Mouse (Mus musculus) hindbrain, embryonic 16.5 days (tissue): ENCODE results near the gene Neurl1b. TPM values are rescaled to one million over a fixed set of nuclear protein-coding genes. Genes with fewer than 3 reads are reported as not detected.

Source experiments
- ATAC-seq: fragments of 200-750 bp; cut with Nextera tagmentation; 2 replicates; pipeline ENCODE4 v1.8.0; 2017; ENCODE audit warnings: moderate TSS enrichment, moderate library complexity
- H3K27ac ChIP-seq: fragments of 300-500 bp; sonication (generic); 2 replicates; pipeline ENCODE4 v1.5.1; 2014; ENCODE audit warnings: low read depth, mild to moderate bottlenecking, control low read depth, low read length, moderate library complexity
- H3K27me3 ChIP-seq: fragments of 300-500 bp; sonication (generic); replicated peaks from 2 replicates; pipeline ENCODE4 v1.6.1; 2014; ENCODE audit warnings: low read length; ENCODE audit not compliant: control insufficient read depth, insufficient read depth
- H3K36me3 ChIP-seq: fragments of 300-500 bp; sonication (generic); 2 replicates; pipeline ENCODE4 v1.6.1; 2014; ENCODE audit warnings: mild to moderate bottlenecking, low read length, moderate library complexity, mixed read lengths; ENCODE audit not compliant: control insufficient read depth, insufficient read depth
- H3K4me1 ChIP-seq: fragments of 300-500 bp; sonication (generic); 2 replicates; pipeline ENCODE4 v1.6.1; 2014; ENCODE audit warnings: low read depth, low read length; ENCODE audit not compliant: control insufficient read depth, insufficient read depth
- H3K4me2 ChIP-seq: fragments of 300-500 bp; sonication (generic); 2 replicates; pipeline ENCODE4 v1.6.1; 2014; ENCODE audit warnings: mild to moderate bottlenecking, low read length, control low read depth, moderate library complexity
- H3K4me3 ChIP-seq: fragments of 300-500 bp; sonication (generic); 2 replicates; pipeline ENCODE4 v1.5.1; 2014; ENCODE audit warnings: mild to moderate bottlenecking, low read length, control low read depth, moderate library complexity
- H3K9ac ChIP-seq: fragments of 300-500 bp; sonication (generic); 2 replicates; pipeline ENCODE4 v1.6.1; 2014; ENCODE audit warnings: low read depth, mild to moderate bottlenecking, control low read depth, low read length, moderate library complexity
- H3K9me3 ChIP-seq: fragments of 300-500 bp; sonication (generic); 2 replicates; pipeline ENCODE4 v1.6.1; 2014; ENCODE audit warnings: mild to moderate bottlenecking, low read length, moderate library complexity; ENCODE audit not compliant: control insufficient read depth
- WGBS: fragments of 180-500 bp; shearing (Covaris S2); extraction: QIAGEN DNeasy Blood & Tissue Kit; methylation state at CpG from one replicate; pipeline ENCODE4 v1.1.7; 2014; 5-methylcytosine and 5-hydroxymethylcytosine counted together
- polyA plus RNA-seq: library from polyadenylated mRNA; unstranded; fragments of >200 nt; fragmentation: Nextera tagmentation; extraction: Ambion mirVana; gene quantifications from 2 replicates; pipeline ENCODE4 v1.2.1, GENCODE M21; 2015

Neurl1b gene
- polyA plus RNA-seq, 1 experiment from 2014 or later = 2.2 TPM

GRCm38 (mm10) chr17:26490910-26491309, 76.3 kb downstream of the Neurl1b start:
- no peak for ATAC-seq

GRCm38 (mm10) chr17:26492246-26492645, 77.6 kb downstream of the Neurl1b start:
- ATAC-seq = no peak
- no peaks in the 10 kb centered on the region for H3K27me3 ChIP-seq
- H3K4me3 ChIP-seq = no peak overlapping the region
- 84% methylated on average over 3 of the region's 3 CpGs for WGBS
- peaks cover 3% of the 10 kb centered on the region; the same call in 1 of the 2 replicates for H3K9me3 ChIP-seq
- no peak overlapping the region for H3K9ac ChIP-seq
- no peaks in the 10 kb centered on the region for H3K36me3 ChIP-seq
- no peak overlapping the region for H3K27ac ChIP-seq
- H3K4me2 ChIP-seq = no peak overlapping the region
- no peaks in the 10 kb centered on the region for H3K4me1 ChIP-seq

More at GRCm38 (mm10) chr17:26490910-26491309, 76.3 kb downstream of the Neurl1b start:
- H3K4me2 ChIP-seq = no peak overlapping the region
- no peaks in the 10 kb centered on the region for H3K27me3 ChIP-seq
- 70% methylated on average over 2 of the region's 2 CpGs for WGBS
- no peak overlapping the region for H3K27ac ChIP-seq
- no peaks in the 10 kb centered on the region for H3K36me3 ChIP-seq
- no peaks in the 10 kb centered on the region for H3K4me1 ChIP-seq
- no peak overlapping the region for H3K9ac ChIP-seq
- no peak overlapping the region for H3K4me3 ChIP-seq
- peaks cover 3% of the 10 kb centered on the region; the same call in 1 of the 2 replicates for H3K9me3 ChIP-seq

GRCm38 (mm10) chr17:26494642-26495468, 80.2 kb downstream of the Neurl1b start:
- 82% methylated on average over 4 of the region's 4 CpGs for WGBS
- Histone ChIP-seq H3K27ac (no peak overlapping the region), H3K4me3 (no peak overlapping the region), H3K9me3 (peaks cover 3% of the 10 kb centered on the region; the same call in 1 of the 2 replicates), H3K36me3 (no peaks in the 10 kb centered on the region), H3K4me2 (no peak overlapping the region), H3K9ac (no peak overlapping the region), H3K27me3 (no peaks in the 10 kb centered on the region), H3K4me1 (no peaks in the 10 kb centered on the region)
- ATAC-seq = no peak

Other genes with a start within 250 kb of the Neurl1b start
- 0.14 TPM in 1 of 2 replicates, not detected in the other for gene Pdia2, start 215.7 kb upstream of the Neurl1b start, polyA plus RNA-seq
- gene Rgs11, start 211.9 kb upstream of the Neurl1b start, polyA plus RNA-seq = 23.8 and 24.3 TPM in 2 replicates
- gene Arhgdig, start 207.0 kb upstream of the Neurl1b start, polyA plus RNA-seq = 215 and 262 TPM in 2 replicates
- gene Fam234a, start 170.6 kb upstream of the Neurl1b start, polyA plus RNA-seq = 35.9 and 39.5 TPM in 2 replicates
- gene Luc7l, start 161.9 kb upstream of the Neurl1b start, polyA plus RNA-seq = 87.0 and 99.9 TPM in 2 replicates
- gene Ergic1, start 146.7 kb downstream of the Neurl1b start, polyA plus RNA-seq = 97.0 and 106 TPM in 2 replicates
- gene Dusp1, start 147.3 kb downstream of the Neurl1b start, polyA plus RNA-seq = 27.1 and 29.0 TPM in 2 replicates
- gene Atp6v0e, start 248.4 kb downstream of the Neurl1b start, polyA plus RNA-seq = 98.0 and 99.8 TPM in 2 replicates